Mouse (Mus musculus) c-Kit-positive CD71-positive TER-119-negative erythroid progenitor cells, embryonic 14.5 days (primary cell): ENCODE measurements around the gene Shc4.
A peak's percentile ranks its signal among the peaks of the same experiment; 100 is the strongest.

Experiments used
- DNase-seq: peaks from one replicate; pipeline ENCODE4 v3.0.0-alpha.2; 2013; ENCODE audit warnings: low read depth

The Shc4 gene

DNA sequence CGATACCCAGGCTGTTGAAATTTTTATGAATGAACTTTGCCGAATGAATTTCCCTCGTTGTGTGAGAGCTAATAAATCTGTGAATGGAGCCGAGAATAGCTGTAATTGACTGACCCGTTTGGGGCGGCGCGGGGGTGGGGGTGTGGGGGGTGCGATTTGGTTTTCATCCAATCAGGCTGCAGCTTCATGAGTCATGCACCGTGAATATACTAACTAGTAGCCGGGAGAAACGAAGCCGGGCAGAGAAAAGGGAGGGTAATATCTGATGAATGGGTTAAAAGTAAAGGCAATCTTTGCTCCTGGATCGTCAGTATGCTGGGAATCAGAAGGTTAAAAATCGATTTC lies at the start of gene Shc4:
Gene Shc4, minus strand, starts transcription at position 63 of the 345 bp plus-strand sequence.
- no peak for DNase-seq

GRCm38 (mm10) chr2:125765029-125765428 lies 41.1 kb upstream of the Shc4 start:
- DNase-seq, result no peak

- no peak for DNase-seq
Measured at GRCm38 (mm10) chr2:125764531-125764930, 40.6 kb upstream of the Shc4 start.

GRCm38 (mm10) chr2:125749330-125749729 lies 25.4 kb upstream of the Shc4 start:
- DNase-seq, result no peak

- DNase-seq, result no peak
Measured at GRCm38 (mm10) chr2:125739338-125739737, 15.4 kb upstream of the Shc4 start.

DNA sequence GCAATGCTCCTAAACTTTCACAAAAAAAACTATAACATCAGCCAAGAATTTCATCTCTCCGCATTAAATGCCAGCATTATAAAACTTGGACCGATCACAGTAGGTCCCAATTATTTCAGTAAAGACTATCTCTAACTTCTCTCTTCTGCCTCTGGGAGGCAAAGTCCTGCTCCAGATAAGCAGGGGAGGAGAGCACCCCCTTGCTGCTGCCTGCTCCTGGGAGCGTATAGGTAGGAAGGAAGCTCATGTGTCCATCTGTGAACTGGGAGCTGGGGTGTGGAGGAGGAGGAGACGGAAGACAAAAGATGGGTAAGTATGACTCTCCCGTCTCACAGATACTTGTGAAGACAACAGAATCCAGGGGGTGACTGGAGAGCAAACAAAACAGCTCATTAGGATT lies 14.8 kb upstream of the Shc4 start:
- DNase-seq, result no peak

GRCm38 (mm10) chr2:125736025-125736343 lies 12.0 kb upstream of the Shc4 start:
- DNase-seq, result peak; percentile 21

DNA sequence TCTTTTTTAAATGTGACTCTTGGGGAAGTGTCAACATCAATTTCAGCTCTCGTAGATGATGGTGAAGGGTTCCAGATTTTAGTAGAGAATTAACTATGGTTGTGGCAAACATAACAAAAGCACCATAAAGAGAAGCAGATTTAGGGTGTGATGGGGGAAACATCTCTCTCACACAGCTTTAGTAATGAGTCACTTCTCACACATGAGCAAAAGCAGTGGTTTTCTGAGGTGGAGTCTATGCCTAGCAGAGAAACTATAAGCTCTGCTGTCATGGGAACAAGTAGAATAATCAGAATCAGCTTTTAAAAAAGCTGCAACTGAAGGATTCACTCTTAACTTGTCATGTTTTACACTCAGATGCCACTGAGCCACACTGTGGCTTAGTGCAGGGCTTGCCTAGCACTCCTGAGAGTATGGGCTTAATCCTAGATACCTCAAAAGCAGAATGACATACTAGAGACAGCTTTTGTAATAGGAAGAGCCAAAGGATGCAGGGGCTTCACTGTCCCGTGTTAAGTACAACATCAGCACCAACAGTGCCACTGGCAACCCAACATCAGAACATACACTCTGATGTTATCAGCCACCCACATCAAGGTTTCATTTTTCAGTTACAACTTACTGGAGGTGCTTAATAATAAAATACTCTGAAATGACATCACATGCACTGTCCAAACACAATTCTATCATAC lies 11.5 kb upstream of the Shc4 start:
- DNase-seq, result no peak

- DNase-seq, result no peak
Measured at GRCm38 (mm10) chr2:125734741-125735140, 10.8 kb upstream of the Shc4 start.

GRCm38 (mm10) chr2:125731763-125732560 lies 8.0 kb upstream of the Shc4 start:
- peak; percentile 63 for DNase-seq

GRCm38 (mm10) chr2:125724546-125725114 lies 682 bp upstream of the Shc4 start:
- DNase-seq, result no peak

- DNase-seq, result no peak
Measured at GRCm38 (mm10) chr2:125723408-125724085, 401 bp downstream of the Shc4 start.

DNA sequence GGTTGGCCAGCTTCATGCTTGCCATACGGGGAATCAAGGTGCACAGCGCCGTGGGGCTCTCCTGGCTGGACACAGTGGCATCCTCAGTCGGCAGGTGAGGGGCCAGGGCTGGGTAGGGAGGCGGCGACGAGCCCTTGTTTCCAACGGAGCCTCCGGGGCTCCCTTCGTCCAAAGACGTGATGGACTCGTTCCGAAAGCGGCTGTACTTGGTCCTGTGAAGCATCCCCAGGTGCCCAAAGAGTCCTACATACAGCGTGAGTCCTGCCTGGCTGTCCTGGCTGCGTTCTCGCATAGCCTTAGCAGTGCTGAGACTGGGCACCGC lies 901 bp downstream of the Shc4 start:
- no peak for DNase-seq

DNA sequence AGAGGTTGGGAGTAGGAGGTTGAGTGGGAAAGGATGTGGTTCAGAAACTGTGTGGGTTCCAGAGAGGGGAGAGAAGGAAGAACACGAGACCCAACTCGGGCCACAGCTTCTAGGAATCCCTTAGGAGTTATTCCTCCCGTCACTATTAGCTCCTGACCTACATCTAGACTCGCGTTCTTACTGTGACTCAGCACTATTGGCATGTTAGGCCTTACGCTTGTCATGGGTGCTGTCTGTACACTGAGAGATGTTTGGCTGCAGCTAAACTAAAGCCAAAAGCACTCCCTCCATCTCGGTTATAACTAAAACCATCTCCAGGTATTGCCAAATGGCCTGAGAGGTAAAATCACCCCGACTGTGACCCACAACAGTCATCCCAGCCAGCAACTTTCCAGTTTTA lies 7.3 kb downstream of the Shc4 start:
- no peak for DNase-seq

- no peak for DNase-seq
Measured at GRCm38 (mm10) chr2:125706510-125706921, 17.4 kb downstream of the Shc4 start.

- no peak for DNase-seq
Measured at GRCm38 (mm10) chr2:125704907-125705631, 18.9 kb downstream of the Shc4 start.

DNA sequence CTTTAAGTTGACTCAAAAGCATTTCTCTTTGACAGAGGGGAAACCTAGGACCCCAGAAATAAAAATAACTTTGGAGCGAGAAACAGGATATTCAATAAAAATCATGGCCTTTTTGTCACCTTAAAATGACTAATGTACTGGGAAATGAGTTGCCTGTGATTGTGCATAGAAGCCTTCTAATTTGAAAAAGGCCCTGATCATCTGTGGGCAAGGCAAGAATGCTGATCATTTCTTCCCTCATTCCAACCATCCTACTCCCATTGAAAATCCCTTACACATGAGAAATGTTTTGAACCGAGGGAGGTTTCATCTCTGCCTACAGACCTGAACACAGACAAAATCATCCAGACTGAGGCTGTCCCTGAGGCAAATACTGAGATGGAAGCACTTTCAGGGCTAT lies 21.1 kb downstream of the Shc4 start:
- no peak for DNase-seq

DNA sequence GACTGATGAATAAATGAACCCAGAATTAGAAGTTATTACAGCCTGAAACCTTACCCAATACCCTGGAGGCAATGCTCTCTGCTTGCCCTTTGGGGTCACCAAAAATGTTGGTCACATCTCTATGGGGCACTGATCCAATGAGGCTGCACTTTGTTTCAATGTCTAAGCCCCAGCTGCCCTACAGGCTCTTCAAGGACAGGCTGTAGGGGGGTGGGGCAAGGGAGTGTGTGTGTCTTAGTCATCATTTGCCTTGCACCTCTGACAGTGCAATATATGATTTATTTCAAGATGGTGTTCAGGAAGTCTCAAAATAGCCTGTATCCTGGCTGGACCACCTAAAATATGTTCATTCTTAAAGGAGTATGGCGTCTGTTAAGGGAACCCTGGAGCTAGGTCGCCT lies 22.3 kb downstream of the Shc4 start:
- DNase-seq, result no peak

DNA sequence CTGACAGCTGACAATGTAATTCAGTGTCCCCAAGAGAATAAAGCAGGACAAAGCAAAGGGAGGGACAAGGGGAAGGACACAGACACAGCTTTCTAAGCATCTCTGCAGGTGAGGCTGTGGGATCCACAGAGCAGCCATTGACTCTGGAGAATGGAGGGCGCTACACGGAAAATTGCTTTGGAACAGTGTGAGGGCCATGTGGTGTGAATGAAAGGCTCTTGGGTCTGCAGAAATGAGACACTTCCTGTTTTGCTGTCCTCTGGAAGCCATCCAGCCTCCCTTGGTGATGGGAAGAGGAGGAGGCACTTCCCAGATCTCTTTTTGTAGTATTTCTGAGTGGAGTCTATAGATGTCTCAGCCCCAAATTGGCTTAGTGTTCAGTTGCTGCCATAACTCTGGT lies 27.7 kb downstream of the Shc4 start:
- DNase-seq, result no peak

DNA sequence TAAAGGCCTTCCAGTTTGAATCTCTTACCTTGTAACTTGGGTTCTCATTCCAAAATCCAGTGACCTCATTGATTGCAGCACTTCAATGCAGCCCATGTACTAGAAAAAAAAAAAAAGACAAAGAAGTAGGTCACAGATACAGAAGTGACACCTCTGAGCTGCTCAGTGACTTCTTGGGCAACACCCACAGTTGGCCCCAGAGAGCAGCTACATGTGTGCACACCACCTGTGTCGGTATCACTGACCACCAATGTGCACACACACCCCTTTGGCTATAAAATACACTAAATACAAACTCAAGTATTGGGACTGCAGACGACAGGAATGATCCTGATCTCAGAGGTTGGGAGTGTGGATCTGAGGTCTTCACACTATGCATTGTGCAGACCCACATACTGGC lies 29.1 kb downstream of the Shc4 start:
- DNase-seq, result no peak

DNA sequence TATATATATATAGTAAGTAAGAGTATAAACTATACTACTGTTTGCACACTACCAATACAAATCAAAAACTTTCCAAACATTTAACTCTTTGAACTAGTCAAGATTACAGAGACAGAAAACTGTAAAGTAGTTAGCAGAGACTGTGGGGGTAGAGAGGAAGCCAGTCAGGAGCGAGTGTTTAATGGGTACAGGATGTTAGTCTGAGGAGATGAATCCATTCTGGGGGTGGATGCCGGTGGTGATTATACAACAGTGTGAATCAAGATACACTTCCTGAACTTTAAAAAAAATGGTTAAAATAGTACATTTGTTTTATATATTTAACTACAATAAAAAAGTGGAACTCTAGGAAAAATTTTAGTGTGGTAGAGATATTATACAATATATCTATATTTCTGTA lies 31.9 kb downstream of the Shc4 start:
- no peak for DNase-seq

DNA sequence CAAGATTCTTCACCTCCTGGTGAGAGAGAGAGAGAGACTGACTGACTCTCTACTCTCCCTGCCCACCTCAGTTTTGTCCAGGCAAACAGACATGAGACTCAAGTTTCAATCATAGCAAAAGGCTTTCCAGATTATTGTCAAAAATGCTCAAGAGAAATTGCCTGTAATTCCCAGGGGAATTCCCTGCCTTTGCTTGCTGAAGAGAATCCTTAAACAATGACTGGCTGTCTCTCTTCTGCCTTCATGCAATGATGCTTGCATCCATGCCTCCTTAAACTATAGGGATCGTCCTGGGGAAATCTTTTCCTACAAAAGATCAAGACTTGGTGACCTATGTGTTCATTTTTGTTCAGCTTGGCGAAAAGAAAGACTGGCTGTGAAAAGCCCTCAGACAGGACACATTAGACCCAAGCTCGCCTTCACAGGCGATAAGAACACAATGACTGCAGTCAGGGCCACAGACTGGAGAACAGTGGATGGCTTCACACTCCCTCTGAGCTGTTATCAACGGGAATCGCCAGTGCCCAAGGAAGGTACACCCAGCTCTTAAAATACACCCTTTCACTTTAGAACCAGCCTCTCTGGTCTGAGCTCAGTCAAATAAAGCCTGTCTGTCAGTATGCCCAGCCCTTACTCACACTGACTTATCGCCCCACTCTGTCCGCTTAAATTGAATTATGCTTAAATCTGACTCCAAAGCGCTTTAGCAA lies 38.4 kb downstream of the Shc4 start:
- DNase-seq, result no peak
